Comparison of ENCODE assay signal across 12 mouse cellular contexts in the genomic region with DNA sequence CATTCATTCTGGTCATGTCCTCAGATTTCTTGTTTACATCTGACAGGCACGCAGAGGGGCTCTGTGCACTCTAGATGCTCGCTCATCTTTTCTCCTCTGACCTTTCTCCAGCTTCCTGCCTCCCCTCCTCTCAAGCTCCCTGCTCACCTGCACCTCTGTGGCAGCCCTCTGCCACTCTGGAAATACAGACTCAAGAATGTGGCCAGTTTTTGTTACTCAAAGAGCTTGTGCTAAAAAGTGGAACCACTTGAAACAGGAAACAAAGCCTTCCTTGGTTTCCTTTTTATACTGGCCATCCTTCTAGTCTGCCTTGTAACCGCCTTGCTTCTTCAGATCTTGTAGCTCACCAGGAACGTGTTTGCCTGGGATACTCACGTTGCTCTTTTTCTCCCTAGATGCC.
A peak's percentile ranks its signal among the peaks of the same experiment; 100 is the strongest.
DNase-seq lines count a peak whose midpoint lies in the region; ATAC-seq and TF ChIP-seq lines count a peak whose summit lies in the region.
"Had no signal": no experiment of that assay in that cellular context is flagged by ENCODE, and none has a peak within 500 bp of the region (broad histone marks: within the 10 kb centered on the region; RNA-seq: fewer than 3 reads in every experiment).

No protein-coding gene starts in this region.

- no peak for TF ChIP-seq EP300 in liver, postnatal 0 days (IDR thresholded peaks at IDR 0.05; ENCODE audit: low read depth)

- TF ChIP-seq POLR2A in spleen, adult 2 months (IDR thresholded peaks at IDR 0.05; ENCODE audit: low read depth, low read length), result no peak

- H3K4me2 ChIP-seq in hindbrain, embryonic 14.5 days (replicated peaks), result no peak overlapping the region
- no peak overlapping the region for H3K4me2 ChIP-seq in hindbrain, embryonic 11.5 days (replicated peaks; ENCODE audit: low read depth, low read length)
- peak overlapping the region; percentile 36 for H3K4me2 ChIP-seq in liver, postnatal 0 days (ENCODE audit: low read depth, low read length)
- H3K4me2 ChIP-seq: neural tube, embryonic 12.5 days had no signal

- 56% methylated on average over 5 of the region's 5 CpGs for WGBS in hindbrain, embryonic 14.5 days
- 54% methylated on average over 5 of the region's 5 CpGs for WGBS in hindbrain, embryonic 11.5 days
- 8% methylated on average over 5 of the region's 5 CpGs for WGBS in spleen, adult 2 months
- 21% methylated on average over 5 of the region's 5 CpGs for WGBS in liver, postnatal 0 days (ENCODE audit: insufficient replicate concordance)

- DNase-seq in hindbrain, embryonic 14.5 days (ENCODE audit: low spot score), result no peak
- no peak for DNase-seq in hindbrain, embryonic 11.5 days (ENCODE audit: low spot score)
- no peak for DNase-seq in spleen, adult 2 months (ENCODE audit: low read depth in 1 of 2, low spot score in 2 of 2)
- no peak for DNase-seq in spleen, postnatal 36 days (ENCODE audit: low spot score in 2 of 2)
- DNase-seq in liver, postnatal 0 days, result no peak
- DNase-seq in thymus, postnatal 36 days, result peak; percentile 42 to 59
- no peak for DNase-seq in right cerebral cortex, postnatal 4 days
- no peak for DNase-seq in kidney, adult 18-20 months
- DNase-seq: adrenal gland, adult 2 months; lung, adult 18-20 months had no signal

- no peak for TF ChIP-seq CTCF in spleen, adult 2 months (IDR thresholded peaks at IDR 0.05; ENCODE audit: extremely low read depth, insufficient read depth, insufficient read length, insufficient replicate concordance)
- TF ChIP-seq CTCF in liver, postnatal 0 days (IDR thresholded peaks at IDR 0.05; ENCODE audit: low read depth), result no peak

- H3K4me3 ChIP-seq in hindbrain, embryonic 14.5 days (replicated peaks; ENCODE audit: low read length), result no peak overlapping the region
- no peak overlapping the region for H3K4me3 ChIP-seq in hindbrain, embryonic 11.5 days (ENCODE audit: low read depth, low read length)
- H3K4me3 ChIP-seq in spleen, adult 2 months (ENCODE audit: extremely low read depth, insufficient read depth, insufficient read length), result no peak overlapping the region
- no peak overlapping the region for H3K4me3 ChIP-seq in liver, postnatal 0 days (ENCODE audit: low read depth, low read length)
- H3K4me3 ChIP-seq: neural tube, embryonic 12.5 days had no signal

- no peaks in the 10 kb centered on the region for H3K27me3 ChIP-seq in hindbrain, embryonic 14.5 days (ENCODE audit: control insufficient read depth, insufficient read depth, low read length)
- H3K27me3 ChIP-seq in hindbrain, embryonic 11.5 days (ENCODE audit: control insufficient read depth, insufficient read depth, low read length), result no peaks in the 10 kb centered on the region
- no peaks in the 10 kb centered on the region for H3K27me3 ChIP-seq in spleen, adult 2 months (ENCODE audit: control insufficient read depth, insufficient read depth, low read length)
- no peaks in the 10 kb centered on the region for H3K27me3 ChIP-seq in liver, postnatal 0 days (ENCODE audit: insufficient read depth, low read length)
- H3K27me3 ChIP-seq: neural tube, embryonic 12.5 days had no signal

- no peak overlapping the region for H3K9ac ChIP-seq in hindbrain, embryonic 14.5 days
- no peak overlapping the region for H3K9ac ChIP-seq in hindbrain, embryonic 11.5 days (ENCODE audit: low read depth, low read length)
- no peak overlapping the region for H3K9ac ChIP-seq in liver, postnatal 0 days (replicated peaks)
- H3K9ac ChIP-seq: neural tube, embryonic 12.5 days had no signal

- H3K9me3 ChIP-seq in hindbrain, embryonic 14.5 days (ENCODE audit: control insufficient read depth, low read length), result no peaks in the 10 kb centered on the region
- no peaks in the 10 kb centered on the region for H3K9me3 ChIP-seq in hindbrain, embryonic 11.5 days (ENCODE audit: control insufficient read depth, low read length)
- H3K9me3 ChIP-seq in liver, postnatal 0 days (ENCODE audit: low read length), result no peaks in the 10 kb centered on the region
- H3K9me3 ChIP-seq: G1E; neural tube, embryonic 12.5 days had no signal

- ATAC-seq in hindbrain, embryonic 14.5 days (ENCODE audit: low FRiP score), result no peak
- ATAC-seq in hindbrain, embryonic 11.5 days (ENCODE audit: low FRiP score), result no peak
- ATAC-seq in liver, postnatal 0 days, result no peak

- H3K36me3 ChIP-seq in hindbrain, embryonic 14.5 days (replicated peaks; ENCODE audit: control insufficient read depth, insufficient read depth), result no peaks in the 10 kb centered on the region
- no peaks in the 10 kb centered on the region for H3K36me3 ChIP-seq in hindbrain, embryonic 11.5 days (ENCODE audit: control insufficient read depth, insufficient read depth, low read length)
- H3K36me3 ChIP-seq in spleen, adult 2 months (ENCODE audit: control insufficient read depth, insufficient read depth, low read length), result no peaks in the 10 kb centered on the region
- H3K36me3 ChIP-seq in liver, postnatal 0 days (replicated peaks; ENCODE audit: insufficient read depth, low read length), result no peaks in the 10 kb centered on the region
- H3K36me3 ChIP-seq: neural tube, embryonic 12.5 days had no signal

- H3K27ac ChIP-seq in hindbrain, embryonic 14.5 days, result 0 out of 2 replicates have a peak overlapping the region, but pooled peaks have one; percentile 14
- no peak overlapping the region for H3K27ac ChIP-seq in hindbrain, embryonic 11.5 days (ENCODE audit: low read depth, low read length)
- peak overlapping the region; percentile 75 for H3K27ac ChIP-seq in spleen, adult 2 months (ENCODE audit: insufficient read depth, low read length)
- peak overlapping the region; percentile 61 for H3K27ac ChIP-seq in liver, postnatal 0 days (ENCODE audit: low read depth)
- H3K27ac ChIP-seq: neural tube, embryonic 12.5 days had no signal

- peaks cover 29% of the 10 kb centered on the region for H3K4me1 ChIP-seq in hindbrain, embryonic 14.5 days (replicated peaks; ENCODE audit: control insufficient read depth, insufficient read depth, low read length)
- peaks cover 4% of the 10 kb centered on the region; the same call in 1 of the 2 replicates for H3K4me1 ChIP-seq in hindbrain, embryonic 11.5 days (replicated peaks; ENCODE audit: control insufficient read depth, insufficient read depth, low read length)
- peaks cover 18% of the 10 kb centered on the region for H3K4me1 ChIP-seq in spleen, adult 2 months (ENCODE audit: control insufficient read depth, insufficient read depth, insufficient read length)
- peaks cover 21% of the 10 kb centered on the region for H3K4me1 ChIP-seq in liver, postnatal 0 days (ENCODE audit: insufficient read depth)

Comparison
In these comparisons a context has a peak if more than half of its experiments do, and no peak if none do; other contexts are left out.
1. DNase-seq: peak in thymus, postnatal 36 days (2 of 2); none in hindbrain, embryonic 14.5 days (single experiment), hindbrain, embryonic 11.5 days (single experiment), spleen, adult 2 months (0 of 2), spleen, postnatal 36 days (0 of 2), liver, postnatal 0 days (single experiment), right cerebral cortex, postnatal 4 days (single experiment) and kidney, adult 18-20 months (single experiment).